Mouse (Mus musculus) c-Kit-negative CD71-positive TER-119-positive erythroid progenitor cells, embryonic 14.5 days (primary cell): ENCODE measurements around the gene Tubg2.
"Not testable (repeated sequence)": the region's sequence is repeated elsewhere in the genome, so short reads cannot be mapped to it uniquely, and the experiment has no call there.

Experiments
- DNase-seq: peaks from one replicate; pipeline ENCODE4 v3.0.0-alpha.2; 2013; ENCODE audit warnings: low read depth, low spot score

Tubg2 gene

GRCm38 (mm10) chr11:101138536-101139181, 17.0 kb upstream of the Tubg2 start:
- DNase-seq, result no peak

- DNase-seq, result no peak
These were observed 15.4 kb upstream of the Tubg2 start for GRCm38 (mm10) chr11:101140164-101140819.

GRCm38 (mm10) chr11:101141088-101141487, 14.6 kb upstream of the Tubg2 start:
- no peak for DNase-seq

GRCm38 (mm10) chr11:101142215-101142967, 13.3 kb upstream of the Tubg2 start:
- no peak for DNase-seq

GRCm38 (mm10) chr11:101143338-101144225, 12.1 kb upstream of the Tubg2 start:
- DNase-seq, result no peak

GRCm38 (mm10) chr11:101146377-101146776, 9.3 kb upstream of the Tubg2 start:
- no peak for DNase-seq

- DNase-seq, result no peak
These were observed 7.0 kb upstream of the Tubg2 start for GRCm38 (mm10) chr11:101148751-101149150.

- no peak for DNase-seq
These were observed 6.3 kb upstream of the Tubg2 start for GRCm38 (mm10) chr11:101149178-101150105.

GRCm38 (mm10) chr11:101151063-101151462, 4.6 kb upstream of the Tubg2 start:
- DNase-seq, result no peak

- no peak for DNase-seq
These were observed 2.9 kb upstream of the Tubg2 start for GRCm38 (mm10) chr11:101152825-101153224.

GRCm38 (mm10) chr11:101154648-101155047, 1.1 kb upstream of the Tubg2 start:
- no peak for DNase-seq

- DNase-seq, result no peak
These were observed 556 bp upstream of the Tubg2 start for GRCm38 (mm10) chr11:101155151-101155550.

- DNase-seq, result not testable (repeated sequence)
These were observed 4.4 kb downstream of the Tubg2 start for GRCm38 (mm10) chr11:101160151-101160550.

GRCm38 (mm10) chr11:101160981-101161505, 5.3 kb downstream of the Tubg2 start:
- not testable (repeated sequence) for DNase-seq

GRCm38 (mm10) chr11:101161551-101161950, 5.8 kb downstream of the Tubg2 start:
- DNase-seq, result no peak

GRCm38 (mm10) chr11:101162301-101162700, 6.6 kb downstream of the Tubg2 start:
- no peak for DNase-seq

GRCm38 (mm10) chr11:101162772-101163171, 7.1 kb downstream of the Tubg2 start:
- no peak for DNase-seq

GRCm38 (mm10) chr11:101163476-101164350, 8.0 kb downstream of the Tubg2 start:
- no peak for DNase-seq

GRCm38 (mm10) chr11:101164351-101164665, 8.6 kb downstream of the Tubg2 start:
- DNase-seq, result no peak
